Mouse (Mus musculus): ENCODE data around the gene Inpp1. TPM values are rescaled to one million over a fixed set of nuclear protein-coding genes. Genes with fewer than 3 reads are reported as not detected.

The Inpp1 gene
- polyA plus RNA-seq (2012; ENCODE audit: low replicate concordance), result 2.4 and 2.5 TPM in 2 replicates

DNA sequence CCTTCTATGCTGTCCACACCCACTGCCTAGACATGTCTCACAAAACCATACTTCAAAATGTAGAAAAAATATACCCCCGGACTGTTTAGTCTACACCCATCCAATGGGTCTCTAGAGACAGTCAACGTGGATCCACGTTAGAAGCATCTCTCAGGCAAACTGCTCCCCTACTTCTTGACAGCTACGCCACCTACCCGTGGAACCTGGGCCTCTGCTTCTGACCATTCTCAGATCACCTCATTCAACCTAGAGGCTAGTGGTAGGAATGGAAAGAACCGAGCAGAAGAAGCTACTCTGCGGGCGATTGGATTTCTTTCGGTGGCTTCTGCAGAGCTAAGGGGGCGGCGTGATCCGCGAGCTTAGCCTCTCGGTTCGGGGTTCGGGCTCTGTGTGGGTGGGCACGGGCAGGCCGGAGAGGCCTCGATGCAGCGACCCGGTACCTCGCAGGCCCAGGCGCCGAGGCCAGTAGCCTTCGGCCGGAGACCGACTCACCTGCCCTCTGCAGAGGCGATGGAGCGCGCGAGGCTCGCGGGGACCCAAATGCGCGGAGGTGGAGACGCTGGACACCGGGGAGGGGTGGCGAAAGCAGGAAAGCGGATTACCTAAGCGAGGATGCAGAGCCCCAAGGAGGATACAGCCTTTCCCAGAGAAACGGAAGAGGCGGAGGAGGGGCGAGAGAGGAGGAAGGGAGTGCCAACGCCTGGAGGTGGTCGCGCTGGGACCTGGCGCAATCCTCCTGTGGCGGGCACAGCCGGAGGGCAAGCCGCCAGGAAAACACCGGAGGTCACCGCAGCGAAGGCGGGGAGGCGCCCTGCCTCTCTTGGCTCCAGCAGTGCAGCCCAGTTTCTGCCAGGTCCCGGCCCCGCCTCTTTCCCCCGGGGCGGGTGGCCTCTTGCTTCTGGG lies at the start of gene Inpp1:
Inpp1 (minus strand) TSS at position 779 of the 903 bp plus-strand sequence.

DNA sequence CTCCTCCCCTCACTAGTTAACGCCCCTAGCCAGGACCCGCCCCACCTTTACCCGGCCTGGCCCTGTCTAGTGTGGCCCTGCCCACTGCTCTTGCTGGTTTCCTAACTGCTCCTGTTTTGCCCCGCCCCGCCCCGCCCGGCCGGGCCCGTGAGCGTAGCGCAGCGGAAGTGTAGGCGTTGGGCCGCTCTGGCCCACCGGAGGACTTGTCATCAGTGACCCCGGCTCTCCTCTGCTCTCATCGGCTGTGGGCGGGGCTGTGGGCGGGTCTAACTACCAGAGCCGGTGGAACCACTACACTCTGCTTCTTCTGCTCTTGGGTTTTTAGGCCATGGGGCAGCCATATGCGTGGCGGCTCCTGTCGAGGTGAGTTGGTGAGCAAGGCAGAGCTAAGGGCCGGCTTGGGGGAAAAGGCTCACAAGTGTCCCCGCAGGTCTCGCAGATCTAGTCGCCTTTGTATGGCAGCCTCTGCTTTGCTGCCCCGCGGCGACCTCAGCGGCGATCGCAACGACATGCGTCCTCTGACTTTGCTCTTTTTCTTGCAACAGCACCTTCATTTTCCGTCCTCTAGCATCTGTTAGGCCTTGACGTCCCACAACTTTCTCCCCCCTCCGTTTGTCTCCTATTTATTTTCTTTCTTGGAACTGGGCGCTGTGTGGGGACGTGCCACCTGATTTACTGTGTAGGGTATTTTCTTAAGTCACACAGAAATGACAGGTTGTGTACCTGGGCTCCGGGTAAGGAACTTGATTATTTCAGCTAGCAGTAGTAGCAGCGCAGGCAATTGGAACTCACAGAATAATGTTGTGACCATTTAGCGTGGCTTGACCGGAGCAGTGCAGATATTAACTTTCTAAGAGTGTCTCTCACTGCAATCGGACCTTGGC lies 27.5 kb upstream of the Inpp1 start, which contains the start of gene Hibch:
Hibch (plus strand) TSS at position 148 of the 884 bp plus-strand sequence.

Other genes starting within 250 kb of the Inpp1 start
- 4.4 and 6.2 TPM in 2 replicates for gene Nemp2, start 187.0 kb downstream of the Inpp1 start, polyA plus RNA-seq (2012; ENCODE audit: low replicate concordance)
- gene Mfsd6, start 90.2 kb downstream of the Inpp1 start, polyA plus RNA-seq (2012; ENCODE audit: low replicate concordance), result 4.6 and 11.9 TPM in 2 replicates
- gene Hibch, start 27.2 kb upstream of the Inpp1 start, polyA plus RNA-seq (2012; ENCODE audit: low replicate concordance), result 0.42 and 0.51 TPM in 2 replicates
- 0.22 and 0.62 TPM in 2 replicates for gene 1700019D03Rik, start 202.5 kb upstream of the Inpp1 start, polyA plus RNA-seq (2012; ENCODE audit: low replicate concordance)
- gene Mstn, start 244.0 kb upstream of the Inpp1 start, polyA plus RNA-seq (2012; ENCODE audit: low replicate concordance), result not detected in 2 replicates

Measured in hematopoietic multipotent progenitor cell, adult 10-12 weeks (in vitro differentiated cells).